Mouse (Mus musculus) retina, embryonic 14.5 days (tissue): Measurements from ENCODE around the gene Fam169b.

Experiments used
- DNase-seq: peaks from one replicate; pipeline ENCODE4 v3.0.0-alpha.2; 2015; ENCODE audit warnings: low spot score

The Fam169b gene

GRCm38 (mm10) chr7:68273515-68273914 is at the start of gene Fam169b:
Gene Fam169b (plus strand): TSS chr7:68273839.
- DNase-seq, result no peak

DNA sequence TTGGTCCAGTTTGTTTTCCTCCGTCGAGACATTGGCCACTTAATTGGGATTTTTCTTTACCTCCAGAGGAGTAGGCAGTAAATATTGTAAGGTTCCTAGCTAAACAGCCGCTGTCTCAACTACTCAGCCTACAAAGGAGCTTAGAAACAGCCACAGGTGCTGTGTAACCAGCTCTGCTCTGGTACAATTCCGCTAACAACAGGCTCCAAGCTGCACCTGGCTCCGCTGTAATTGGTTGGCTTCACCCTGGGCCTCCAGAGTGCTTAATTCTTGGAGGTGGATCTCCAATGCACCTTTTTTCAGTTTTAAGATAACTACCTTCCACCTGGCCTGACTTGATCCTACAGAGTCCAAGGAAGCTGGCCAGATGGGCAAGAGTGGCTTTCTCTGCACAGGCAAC is 49.6 kb upstream of the Fam169b start:
- no peak for DNase-seq

- DNase-seq, result no peak
Observed at GRCm38 (mm10) chr7:68225427-68226054, 48.1 kb upstream of the Fam169b start.

DNA sequence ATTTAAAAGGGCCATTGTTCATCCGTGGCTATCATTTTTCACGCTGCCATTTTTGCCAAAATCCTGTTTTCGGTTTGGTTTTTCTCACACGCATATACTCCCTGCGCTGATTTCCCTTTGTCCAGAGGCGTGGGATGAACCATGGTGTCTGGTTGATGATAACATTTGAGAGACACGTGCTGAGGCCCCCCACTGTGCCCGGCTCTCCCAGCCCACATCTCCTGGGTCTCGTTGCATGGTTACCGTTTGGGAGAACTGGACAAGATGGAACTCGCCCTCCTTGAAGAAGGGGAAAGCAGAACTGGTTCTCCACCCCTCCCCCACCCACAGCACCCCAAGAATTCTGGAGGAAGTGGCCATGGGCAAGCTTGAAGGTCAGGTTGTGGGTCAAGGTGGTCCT is 46.6 kb upstream of the Fam169b start:
- no peak for DNase-seq

GRCm38 (mm10) chr7:68227621-68228020 is 46.0 kb upstream of the Fam169b start:
- DNase-seq, result no peak

DNA sequence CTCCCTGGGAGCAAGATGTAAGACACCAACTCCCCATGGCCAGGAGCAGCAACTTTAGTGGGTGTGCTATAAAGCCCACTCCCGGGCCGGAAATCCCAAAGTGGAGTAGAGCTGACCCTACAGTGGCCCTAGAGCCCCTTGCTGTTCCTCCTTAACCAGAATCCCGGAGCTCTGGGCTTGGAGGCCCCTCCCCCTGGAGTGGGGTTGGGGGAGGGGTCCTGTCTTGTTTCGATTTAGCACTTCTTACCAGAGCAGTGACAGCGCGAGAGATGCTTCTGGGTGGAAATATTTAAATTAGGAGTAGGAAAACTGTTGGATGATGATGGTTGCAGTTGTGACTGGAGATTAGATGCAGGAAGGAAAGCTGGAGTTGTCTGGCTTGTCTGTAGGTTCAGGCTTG is 45.1 kb upstream of the Fam169b start:
- DNase-seq, result no peak

GRCm38 (mm10) chr7:68230831-68231230 is 42.8 kb upstream of the Fam169b start:
- no peak for DNase-seq

GRCm38 (mm10) chr7:68232521-68232920 is 41.1 kb upstream of the Fam169b start:
- DNase-seq, result no peak

GRCm38 (mm10) chr7:68233619-68234223 is 39.9 kb upstream of the Fam169b start:
- DNase-seq, result peak; percentile 48

- no peak for DNase-seq
Observed at GRCm38 (mm10) chr7:68236817-68237216, 36.8 kb upstream of the Fam169b start.

DNA sequence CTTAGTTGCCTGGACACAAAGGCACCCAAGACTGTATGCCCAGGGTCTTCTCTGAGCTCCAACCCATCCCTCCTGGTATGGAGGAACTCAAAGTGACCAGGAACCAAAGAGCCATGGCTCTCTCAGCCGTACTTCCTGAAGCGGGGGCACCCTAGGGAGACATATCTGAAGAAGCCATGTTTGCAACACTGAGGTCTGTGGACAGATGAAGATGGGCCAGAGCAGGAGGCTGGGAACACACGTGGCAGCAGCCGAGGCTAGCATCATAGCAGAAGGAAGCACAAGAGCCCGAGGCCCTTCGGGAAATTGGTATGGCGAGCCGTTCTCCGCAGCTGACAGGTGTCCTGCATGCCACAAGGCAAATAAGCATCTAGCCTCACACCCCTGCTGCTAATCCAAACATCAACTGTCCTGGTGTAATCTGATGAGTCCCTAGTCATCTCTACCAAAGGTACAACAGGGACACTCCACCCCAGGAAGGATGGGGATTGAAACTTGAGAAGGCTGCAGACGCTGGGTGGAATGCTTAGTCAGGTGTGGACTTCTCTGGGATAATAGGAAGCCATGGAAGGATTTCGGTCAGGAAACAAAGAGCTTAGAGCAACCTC is 34.3 kb upstream of the Fam169b start:
- no peak for DNase-seq

DNA sequence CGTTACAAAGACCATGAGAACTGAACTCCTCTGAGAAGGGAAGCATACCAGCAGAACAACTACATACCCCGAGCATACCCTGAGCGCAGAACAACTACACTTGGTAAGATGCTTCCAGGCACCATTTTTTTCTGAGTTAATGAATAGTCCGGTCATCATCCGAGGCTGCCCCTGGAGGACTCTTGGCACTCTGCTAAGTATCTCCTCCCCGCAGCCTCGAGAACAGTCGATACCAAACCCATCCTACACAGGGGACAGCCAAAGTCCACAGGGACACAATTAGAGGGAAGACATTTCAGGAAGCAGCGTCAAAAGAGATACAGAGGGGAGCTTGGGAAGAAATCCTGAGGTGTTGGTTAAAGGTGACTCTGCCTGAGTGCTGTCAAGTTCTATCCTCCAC is 32.4 kb upstream of the Fam169b start:
- DNase-seq, result no peak

DNA sequence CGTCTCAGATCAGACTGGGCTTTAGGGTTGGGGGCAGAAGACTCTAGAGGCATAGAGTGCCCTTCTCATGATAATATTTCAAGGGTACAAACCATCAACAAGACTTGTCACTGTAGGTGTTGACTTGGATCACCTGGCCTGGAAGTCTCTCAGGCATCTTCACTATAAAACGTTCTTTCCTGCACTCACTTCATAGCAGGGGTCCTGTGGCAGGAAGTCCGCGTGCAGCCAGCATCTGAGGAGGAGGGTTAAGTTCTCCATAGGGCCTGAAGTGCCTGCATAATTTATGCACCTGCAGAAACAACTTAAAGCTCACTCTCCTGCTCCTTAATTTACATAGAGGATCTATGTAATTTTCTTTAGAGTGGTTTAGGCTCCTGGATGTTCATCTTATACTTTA is 28.0 kb upstream of the Fam169b start:
- no peak for DNase-seq

- no peak for DNase-seq
Observed at GRCm38 (mm10) chr7:68246249-68246648, 27.4 kb upstream of the Fam169b start.

DNA sequence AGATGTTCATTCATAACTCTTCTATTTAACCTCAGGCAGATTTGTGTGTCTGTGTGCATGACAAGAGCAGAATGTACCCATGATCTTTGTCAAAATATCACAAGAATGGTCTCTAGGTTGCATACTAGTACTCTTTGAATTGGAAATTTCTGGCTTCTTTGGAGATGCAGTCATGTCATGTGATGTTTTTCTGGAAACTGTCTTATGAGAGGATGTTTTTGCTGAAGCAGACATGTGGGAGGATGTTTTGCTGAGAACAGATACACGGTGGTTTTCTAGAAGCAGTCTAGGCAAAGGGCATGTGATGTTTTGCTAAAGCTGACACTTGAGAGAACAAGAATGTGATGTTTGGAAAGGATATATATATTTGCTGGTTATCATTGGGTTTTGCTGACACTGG is 23.2 kb upstream of the Fam169b start:
- DNase-seq, result no peak

DNA sequence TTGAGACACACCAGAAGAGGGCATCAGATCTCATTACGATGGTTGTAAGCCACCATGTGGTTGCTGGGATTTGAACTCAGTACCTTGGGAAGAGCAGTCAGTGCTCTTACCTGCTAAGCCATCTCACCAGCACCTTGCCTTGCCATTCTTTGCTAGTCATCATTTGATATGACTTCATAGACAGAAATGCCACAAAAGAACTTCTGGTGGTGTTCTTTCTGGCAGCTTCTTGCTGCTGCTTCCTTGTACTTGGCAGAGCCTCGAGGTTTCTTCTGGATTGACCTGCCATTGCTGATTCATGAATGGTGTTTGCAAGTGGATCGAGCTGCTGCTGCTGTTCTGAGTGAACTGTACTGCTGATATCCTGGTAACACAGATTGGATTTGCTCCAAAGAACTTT is 22.7 kb upstream of the Fam169b start:
- DNase-seq, result no peak

DNA sequence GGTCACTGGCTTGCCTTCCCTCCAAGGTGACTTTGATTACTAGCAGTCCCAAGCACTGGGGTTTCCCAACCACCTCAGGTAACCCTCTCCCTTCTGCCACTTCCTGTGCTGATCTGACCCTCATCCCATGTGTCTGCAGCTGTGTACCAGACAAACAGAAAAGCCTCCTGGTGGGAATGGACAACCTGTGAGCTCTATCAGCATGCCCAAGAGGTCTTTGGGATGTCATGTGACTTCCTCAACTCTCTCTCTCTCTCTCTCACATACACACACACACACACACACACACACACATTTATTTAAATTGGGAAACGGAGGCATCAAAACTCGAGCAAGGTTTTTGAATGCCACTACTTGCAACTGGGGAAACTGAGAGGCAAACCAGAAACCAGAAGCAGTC is 15.9 kb upstream of the Fam169b start:
- no peak for DNase-seq

- DNase-seq, result no peak
Observed at GRCm38 (mm10) chr7:68258326-68259150, 15.1 kb upstream of the Fam169b start.

- no peak for DNase-seq
Observed at GRCm38 (mm10) chr7:68259523-68260081, 14.0 kb upstream of the Fam169b start.

- DNase-seq, result no peak
Observed at GRCm38 (mm10) chr7:68262612-68263200, 10.9 kb upstream of the Fam169b start.

GRCm38 (mm10) chr7:68263346-68264027 is 10.2 kb upstream of the Fam169b start:
- DNase-seq, result no peak
